ENCODE assay signal across 23 mouse cellular contexts in the genomic region with DNA sequence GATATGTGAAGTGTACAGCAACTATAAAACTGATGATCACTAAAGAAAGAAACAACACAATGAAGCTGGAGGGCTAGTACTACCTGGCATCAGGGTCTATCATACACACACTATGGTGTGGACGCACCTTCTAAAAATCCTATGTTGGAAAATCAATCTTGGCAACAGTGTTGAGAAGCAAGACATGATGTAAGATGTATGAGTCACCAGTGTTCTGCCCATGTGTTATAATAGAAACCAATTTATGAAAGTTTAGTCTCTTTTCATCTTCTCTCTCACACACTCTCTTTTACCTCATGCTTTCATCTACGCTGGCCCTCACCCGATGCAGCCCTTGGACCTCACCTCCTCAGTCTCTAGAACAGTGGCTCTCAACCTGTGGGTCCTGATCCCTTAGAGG. TPM values are rescaled to one million over a fixed set of nuclear protein-coding genes. Genes with fewer than 3 reads are reported as not detected.
"Had no signal": no experiment of that assay in that cellular context is flagged by ENCODE, and none has a peak within 500 bp of the region (broad histone marks: within the 10 kb centered on the region; RNA-seq: fewer than 3 reads in every experiment).

No protein-coding gene starts in this region.

- H3K4me3 ChIP-seq: kidney, embryonic 15.5 days; left cerebral cortex, adult 2 months; liver, embryonic 13.5 days; megakaryocyte, embryonic 14.5 days; midbrain, embryonic 10.5 days; midbrain, embryonic 13.5 days; myocyte; stomach, embryonic 15.5 days had no signal

- DNase-seq: kidney, postnatal 10 days; layer of hippocampus, postnatal 36 days; liver, embryonic 13.5 days; lung, adult 2 months; lung, postnatal 36 days; right cerebral cortex, adult 18-20 months; right cerebral cortex, postnatal 25 days; spleen, adult 18-20 months; thymus, adult 18-20 months; thymus, postnatal 36 days had no signal

- ATAC-seq: midbrain, embryonic 13.5 days; midbrain, embryonic 16.5 days had no signal

- H3K9me3 ChIP-seq: kidney, embryonic 15.5 days; liver, embryonic 13.5 days; megakaryocyte, embryonic 14.5 days; midbrain, embryonic 10.5 days; midbrain, embryonic 13.5 days; stomach, embryonic 15.5 days had no signal

- H3K4me1 ChIP-seq: kidney, embryonic 15.5 days; midbrain, embryonic 10.5 days; stomach, embryonic 15.5 days had no signal

- H3K27me3 ChIP-seq: kidney, embryonic 15.5 days; liver, embryonic 13.5 days; megakaryocyte, embryonic 14.5 days; midbrain, embryonic 13.5 days; stomach, embryonic 15.5 days had no signal

- H3K9ac ChIP-seq: kidney, embryonic 15.5 days; liver, embryonic 13.5 days; midbrain, embryonic 13.5 days; stomach, embryonic 15.5 days had no signal

- H3K4me2 ChIP-seq: kidney, embryonic 15.5 days; liver, embryonic 13.5 days; midbrain, embryonic 13.5 days; stomach, embryonic 15.5 days had no signal

- H3K27ac ChIP-seq: kidney, embryonic 15.5 days; left cerebral cortex, adult 2 months; liver, embryonic 13.5 days; midbrain, embryonic 10.5 days; midbrain, embryonic 13.5 days; stomach, embryonic 15.5 days had no signal

RNA-seq across cellular contexts. Expression of a gene that starts 31.6 kb away (rescaled TPM):
- polyA plus RNA-seq: kidney, embryonic 15.5 days; limb, embryonic 11.5 days; limb, embryonic 14.5 days; liver, embryonic 13.5 days; liver, embryonic 16.5 days; midbrain, embryonic 10.5 days; midbrain, embryonic 13.5 days; myocyte; neural tube, embryonic 11.5 days; neural tube, embryonic 14.5 days; stomach, embryonic 15.5 days had no signal
